Mouse (Mus musculus): ENCODE results near the gene Cxcl17. TPM values are rescaled to one million over a fixed set of nuclear protein-coding genes. Genes with fewer than 3 reads are reported as not detected.

Gene Cxcl17
- polyA plus RNA-seq, 1 experiment from 2014 or later = 38.1 TPM

GRCm38 (mm10) chr7:25395186-25395557 is 17.5 kb downstream of the Cxcl17 start:
- Histone ChIP-seq H3K9ac (replicated peaks; ENCODE audit: low read depth) (peak overlapping the region; percentile 48), H3K36me3 (ENCODE audit: insufficient read depth, low read length) (no peaks in the 10 kb centered on the region), H3K9me3 (ENCODE audit: low read length) (no peaks in the 10 kb centered on the region), H3K4me3 (ENCODE audit: low read depth, low read length) (peak overlapping the region; percentile 67), H3K27me3 (replicated peaks; ENCODE audit: insufficient read depth, low read length) (no peaks in the 10 kb centered on the region), H3K4me1 (ENCODE audit: insufficient read depth, low read depth, low read length) (peaks cover 16% of the 10 kb centered on the region; the same call in 1 of the 2 replicates), H3K27ac (ENCODE audit: low read length) (peak overlapping the region; percentile 78), H3K4me2 (replicated peaks; ENCODE audit: low read depth, low read length) (peak overlapping the region; percentile 68)
- ATAC-seq (peak; percentile 16), DNase-seq (ENCODE audit: low spot score) (peak; percentile 58)
- TF ChIP-seq CTCF (IDR thresholded peaks at IDR 0.05) (no peak), EP300 (IDR thresholded peaks at IDR 0.05) (no peak; the same call in 1 of the 2 replicates)
- under 1% methylated on average over 22 of the region's 22 CpGs for WGBS

GRCm38 (mm10) chr7:25394754-25395153 is 17.9 kb downstream of the Cxcl17 start:
- Histone ChIP-seq H3K4me1 (ENCODE audit: insufficient read depth, low read depth, low read length) (peaks cover 20% of the 10 kb centered on the region), H3K27me3 (replicated peaks; ENCODE audit: insufficient read depth, low read length) (no peaks in the 10 kb centered on the region), H3K9ac (replicated peaks; ENCODE audit: low read depth) (peak overlapping the region; percentile 48), H3K4me3 (ENCODE audit: low read depth, low read length) (peak overlapping the region; percentile 67), H3K27ac (ENCODE audit: low read length) (peak overlapping the region; percentile 78), H3K9me3 (ENCODE audit: low read length) (no peaks in the 10 kb centered on the region), H3K36me3 (ENCODE audit: insufficient read depth, low read length) (no peaks in the 10 kb centered on the region), H3K4me2 (replicated peaks; ENCODE audit: low read depth, low read length) (peak overlapping the region; percentile 68)
- 11% methylated on average over 7 of the region's 7 CpGs for WGBS
- TF ChIP-seq EP300 (IDR thresholded peaks at IDR 0.05) = no peak
- TF ChIP-seq CTCF (IDR thresholded peaks at IDR 0.05) = no peak
- DNase-seq (ENCODE audit: low spot score) (no peak), ATAC-seq (no peak)

GRCm38 (mm10) chr7:25393451-25394210 is 19.1 kb downstream of the Cxcl17 start:
- H3K36me3 ChIP-seq (ENCODE audit: insufficient read depth, low read length) = no peaks in the 10 kb centered on the region
- no peak overlapping the region; the same call in 1 of the 2 replicates for H3K4me3 ChIP-seq (ENCODE audit: low read depth, low read length)
- ATAC-seq (no peak), DNase-seq (ENCODE audit: low spot score) (no peak)
- H3K9ac ChIP-seq (replicated peaks; ENCODE audit: low read depth) = 0 out of 2 replicates have a peak overlapping the region, but pooled peaks have one; percentile 48
- H3K4me1 ChIP-seq (ENCODE audit: insufficient read depth, low read depth, low read length) = peaks cover 31% of the 10 kb centered on the region
- WGBS = 70% methylated on average over 8 of the region's 8 CpGs
- no peaks in the 10 kb centered on the region for H3K9me3 ChIP-seq (ENCODE audit: low read length)
- no peak overlapping the region for H3K27ac ChIP-seq (ENCODE audit: low read length)
- H3K27me3 ChIP-seq (replicated peaks; ENCODE audit: insufficient read depth, low read length) = no peaks in the 10 kb centered on the region
- TF ChIP-seq CTCF (IDR thresholded peaks at IDR 0.05) (no peak), EP300 (IDR thresholded peaks at IDR 0.05) (no peak)
- H3K4me2 ChIP-seq (replicated peaks; ENCODE audit: low read depth, low read length) = peak overlapping the region; percentile 68

GRCm38 (mm10) chr7:25392851-25393250 is 19.8 kb downstream of the Cxcl17 start:
- WGBS = 57% methylated on average over 7 of the region's 7 CpGs

GRCm38 (mm10) chr7:25391856-25392453 is 20.7 kb downstream of the Cxcl17 start:
- H3K27ac ChIP-seq (ENCODE audit: low read length) = 0 out of 2 replicates have a peak overlapping the region, but pooled peaks have one; percentile 84
- peaks cover 45% of the 10 kb centered on the region for H3K4me1 ChIP-seq (ENCODE audit: insufficient read depth, low read depth, low read length)
- no peaks in the 10 kb centered on the region for H3K36me3 ChIP-seq (ENCODE audit: insufficient read depth, low read length)
- no peak for DNase-seq (ENCODE audit: low spot score)
- H3K4me3 ChIP-seq (ENCODE audit: low read depth, low read length) = no peak overlapping the region
- ATAC-seq = no peak
- H3K9me3 ChIP-seq (ENCODE audit: low read length) = no peaks in the 10 kb centered on the region
- no peak overlapping the region for H3K9ac ChIP-seq (replicated peaks; ENCODE audit: low read depth)
- TF ChIP-seq CTCF (IDR thresholded peaks at IDR 0.05) (no peak), EP300 (IDR thresholded peaks at IDR 0.05) (no peak)
- H3K4me2 ChIP-seq (replicated peaks; ENCODE audit: low read depth, low read length) = no peak overlapping the region
- 75% methylated on average over 2 of the region's 2 CpGs for WGBS
- no peaks in the 10 kb centered on the region for H3K27me3 ChIP-seq (replicated peaks; ENCODE audit: insufficient read depth, low read length)

More at GRCm38 (mm10) chr7:25392851-25393250, 19.8 kb downstream of the Cxcl17 start:
- Histone ChIP-seq H3K4me2 (replicated peaks; ENCODE audit: low read depth, low read length) (no peak overlapping the region), H3K9ac (replicated peaks; ENCODE audit: low read depth) (no peak overlapping the region), H3K36me3 (ENCODE audit: insufficient read depth, low read length) (no peaks in the 10 kb centered on the region), H3K4me3 (ENCODE audit: low read depth, low read length) (no peak overlapping the region), H3K27me3 (replicated peaks; ENCODE audit: insufficient read depth, low read length) (no peaks in the 10 kb centered on the region), H3K4me1 (ENCODE audit: insufficient read depth, low read depth, low read length) (peaks cover 36% of the 10 kb centered on the region), H3K9me3 (ENCODE audit: low read length) (no peaks in the 10 kb centered on the region), H3K27ac (ENCODE audit: low read length) (no peak overlapping the region)
- TF ChIP-seq EP300 (IDR thresholded peaks at IDR 0.05) = no peak
- no peak for TF ChIP-seq CTCF (IDR thresholded peaks at IDR 0.05)
- ATAC-seq (no peak), DNase-seq (ENCODE audit: low spot score) (no peak)

- H3K36me3 ChIP-seq (ENCODE audit: insufficient read depth, low read length) = no peaks in the 10 kb centered on the region
- ATAC-seq (no peak), DNase-seq (ENCODE audit: low spot score) (no peak)
- peak overlapping the region; percentile 84 for H3K27ac ChIP-seq (ENCODE audit: low read length)
- WGBS = 54% methylated on average over 2 of the region's 2 CpGs
- no peak overlapping the region for H3K4me2 ChIP-seq (replicated peaks; ENCODE audit: low read depth, low read length)
- no peak overlapping the region for H3K4me3 ChIP-seq (ENCODE audit: low read depth, low read length)
- TF ChIP-seq CTCF (IDR thresholded peaks at IDR 0.05) (no peak), EP300 (IDR thresholded peaks at IDR 0.05) (no peak)
- H3K9ac ChIP-seq (replicated peaks; ENCODE audit: low read depth) = no peak overlapping the region; the same call in 1 of the 2 replicates
- H3K27me3 ChIP-seq (replicated peaks; ENCODE audit: insufficient read depth, low read length) = no peaks in the 10 kb centered on the region
- H3K4me1 ChIP-seq (ENCODE audit: insufficient read depth, low read depth, low read length) = peaks cover 53% of the 10 kb centered on the region
- H3K9me3 ChIP-seq (ENCODE audit: low read length) = no peaks in the 10 kb centered on the region
These were observed 21.7 kb downstream of the Cxcl17 start for GRCm38 (mm10) chr7:25390986-25391385.

Measured in lung, postnatal 0 days (tissue).